Mouse (Mus musculus) cerebellum, postnatal 4 days (tissue): Measurements from ENCODE around the gene Txndc9.

Experiments used
- DNase-seq, 2 experiments: peaks; one replicate each; pipeline ENCODE4 v3.0.0; 2022; ENCODE audit warnings: low spot score in 2 of 2, mixed read lengths in 1 of 2

The Txndc9 gene

GRCm38 (mm10) chr1:37997867-37998266 is at the start of gene Txndc9, which contains the start of gene Eif5b:
Txndc9 (minus strand) TSS chr1:37997893.
Eif5b (plus strand) TSS chr1:37998010.
- DNase-seq, result peak; percentile 89 to 94

GRCm38 (mm10) chr1:38038898-38039297 is 41.2 kb upstream of the Txndc9 start:
- no peak for DNase-seq

DNA sequence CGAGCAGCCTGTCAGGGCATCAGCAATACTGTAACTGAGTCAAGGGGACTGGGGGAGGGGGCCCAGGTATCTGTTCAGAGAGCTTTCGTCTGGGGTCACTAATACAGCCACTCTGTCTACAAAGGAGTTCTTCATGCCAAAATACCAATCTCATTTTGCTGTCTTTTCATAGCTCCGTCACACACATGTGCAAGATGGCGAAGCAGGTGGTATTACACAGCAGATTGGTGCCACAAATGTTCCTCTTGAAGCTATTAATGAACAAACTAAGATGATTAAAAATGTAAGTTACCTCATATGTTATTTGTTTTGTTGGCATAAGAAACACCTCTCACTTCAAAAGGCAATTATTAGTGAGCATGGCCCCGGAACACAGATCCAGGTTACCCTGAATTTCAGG is 39.7 kb upstream of the Txndc9 start:
- DNase-seq, result no peak

DNA sequence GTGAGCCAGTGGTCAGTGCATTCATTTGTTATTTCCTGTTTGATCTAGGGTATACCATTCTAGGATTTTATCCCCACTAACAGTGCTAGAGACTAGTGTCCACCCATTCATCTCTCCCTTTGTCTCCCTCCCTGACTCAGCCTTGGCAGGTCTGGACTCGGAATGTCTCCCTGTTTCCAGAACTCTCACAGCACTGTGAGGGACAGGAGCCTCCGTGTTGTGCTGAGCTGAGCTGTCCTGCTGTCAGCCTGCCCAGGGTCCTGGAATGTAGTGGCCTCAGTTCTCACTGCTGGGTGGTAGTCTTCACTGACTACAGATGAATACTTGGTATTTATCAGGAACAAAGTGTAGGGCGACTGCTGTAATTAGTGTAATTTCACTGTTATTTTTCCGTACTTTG is 37.8 kb upstream of the Txndc9 start:
- no peak for DNase-seq

- DNase-seq, result no peak
Observed at GRCm38 (mm10) chr1:38031391-38031790, 33.7 kb upstream of the Txndc9 start.

DNA sequence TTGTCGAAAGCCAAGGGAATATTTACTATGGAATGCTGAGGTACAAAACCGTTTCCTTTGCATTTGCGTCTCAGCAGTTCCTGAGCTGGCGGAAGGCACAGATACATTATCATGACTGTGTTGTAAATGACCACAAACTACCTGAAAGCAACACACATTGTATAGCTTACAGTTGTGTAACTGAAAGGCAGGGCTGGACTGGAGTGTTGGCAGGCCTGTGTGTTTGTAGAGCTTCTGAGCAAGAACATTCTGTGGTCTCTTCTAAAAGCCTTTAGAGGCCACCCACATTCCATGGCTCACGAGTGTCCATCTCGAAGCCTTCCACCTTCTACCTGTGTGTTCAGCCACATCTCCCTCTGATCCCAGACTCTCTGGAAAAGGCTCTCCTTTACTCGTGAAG is 29.6 kb upstream of the Txndc9 start:
- DNase-seq, result no peak

- DNase-seq, result no peak
Observed at GRCm38 (mm10) chr1:38014551-38015203, 17.0 kb upstream of the Txndc9 start.

- no peak for DNase-seq
Observed at GRCm38 (mm10) chr1:38012509-38012908, 14.8 kb upstream of the Txndc9 start.

- DNase-seq, result no peak
Observed at GRCm38 (mm10) chr1:38012104-38012503, 14.4 kb upstream of the Txndc9 start.

- no peak for DNase-seq
Observed at GRCm38 (mm10) chr1:38011647-38012046, 14.0 kb upstream of the Txndc9 start.

DNA sequence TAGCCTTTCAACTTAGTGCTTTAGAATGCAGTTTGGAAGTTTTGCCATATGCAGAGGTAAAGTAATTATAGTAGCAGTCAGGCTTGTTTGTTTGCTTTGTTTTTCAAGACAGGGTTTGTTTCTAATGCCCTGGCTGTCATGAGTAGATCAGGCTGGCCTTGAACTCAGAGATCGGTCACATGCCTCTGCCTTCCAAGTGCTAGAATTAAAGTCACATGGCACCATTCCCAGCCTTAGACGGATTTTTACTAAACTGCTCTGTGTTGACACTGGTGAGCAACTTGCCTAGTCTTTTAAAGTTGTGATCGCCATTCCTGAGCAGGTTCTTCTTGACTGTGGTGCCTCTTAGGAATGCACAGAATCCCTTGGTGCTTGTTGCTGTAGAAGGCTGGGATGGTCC is 9.0 kb upstream of the Txndc9 start:
- DNase-seq, result no peak

DNA sequence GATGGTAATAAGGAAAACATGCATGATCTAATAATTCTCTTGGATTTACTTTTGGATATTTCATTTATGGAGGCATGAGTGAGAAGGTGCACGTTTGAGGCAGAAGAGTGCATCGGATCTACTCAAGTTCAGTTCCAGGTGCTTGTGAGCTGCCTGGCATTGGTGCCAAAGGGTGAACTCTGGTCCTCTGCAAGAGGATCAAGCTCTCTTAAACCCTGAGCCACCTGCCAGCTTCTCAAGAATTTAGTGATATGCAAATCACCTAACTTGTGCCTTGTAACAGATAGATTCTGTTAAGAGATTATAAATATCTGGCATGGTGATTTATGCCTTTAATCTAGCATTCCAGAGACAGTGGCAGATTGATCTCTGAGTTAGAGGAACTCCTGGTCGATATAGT is 5.4 kb upstream of the Txndc9 start:
- no peak for DNase-seq

- DNase-seq, result no peak
Observed at GRCm38 (mm10) chr1:38001956-38002355, 4.3 kb upstream of the Txndc9 start.

DNA sequence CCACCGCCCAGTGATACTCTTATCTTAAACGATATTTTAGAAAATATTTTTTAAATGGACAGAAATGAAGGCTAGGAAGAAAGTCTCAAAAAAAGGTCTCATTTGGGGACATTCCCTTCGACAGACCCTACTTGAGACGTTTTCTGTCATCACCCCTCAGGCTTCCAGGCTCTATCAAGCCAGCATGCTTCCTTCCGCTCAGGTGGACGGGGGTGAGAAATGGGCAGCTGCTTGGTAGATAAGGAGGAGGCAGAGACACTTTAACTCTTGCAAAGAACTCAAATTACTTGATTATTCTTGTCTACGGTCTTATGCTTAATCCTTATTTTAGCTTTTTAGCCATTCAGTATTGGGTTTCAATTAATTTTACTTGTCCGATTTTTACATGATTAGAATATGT is 3.2 kb upstream of the Txndc9 start:
- no peak for DNase-seq

GRCm38 (mm10) chr1:37999552-37999951 is 1.9 kb upstream of the Txndc9 start:
- DNase-seq, result no peak

GRCm38 (mm10) chr1:37998371-37999199 is 892 bp upstream of the Txndc9 start:
- no peak for DNase-seq

GRCm38 (mm10) chr1:37996877-37997484 is 712 bp downstream of the Txndc9 start:
- DNase-seq, result peak; percentile 83 to 93

- DNase-seq, result no peak
Observed at GRCm38 (mm10) chr1:37996226-37996625, 1.5 kb downstream of the Txndc9 start.

- DNase-seq, result no peak
Observed at GRCm38 (mm10) chr1:37987856-37988255, 9.8 kb downstream of the Txndc9 start.

- peak in 1 of 2 experiments; percentile 40 for DNase-seq
Observed at GRCm38 (mm10) chr1:37985764-37986323, 11.8 kb downstream of the Txndc9 start.

GRCm38 (mm10) chr1:37984326-37984725 is 13.4 kb downstream of the Txndc9 start:
- no peak for DNase-seq

- no peak for DNase-seq
Observed at GRCm38 (mm10) chr1:37977303-37977702, 20.4 kb downstream of the Txndc9 start.
